Mouse (Mus musculus) testis, adult 2 months (tissue): ENCODE data around the gene Vat1l.

Experiments used
- CTCF ChIP-seq: fragments of 200-500 bp; IDR thresholded peaks from 2 replicates; pipeline ENCODE4 v1.5.1; 2012; ENCODE audit warnings: low read depth, mild to moderate bottlenecking, inconsistent platforms, low read length, moderate library complexity; ENCODE audit not compliant: control insufficient read depth, insufficient read depth, insufficient replicate concordance
- POLR2A ChIP-seq: fragments of 200-500 bp; IDR thresholded peaks from 2 replicates; pipeline ENCODE4 v1.6.1; 2012; ENCODE audit warnings: low read depth, mild to moderate bottlenecking, inconsistent platforms, low read length, moderate library complexity; ENCODE audit not compliant: control insufficient read depth

- no peak for TF ChIP-seq POLR2A
- no peak for TF ChIP-seq CTCF
Measured at GRCm38 (mm10) chr8:114363656-114364055, 158.2 kb downstream of the Vat1l start.
